Mouse (Mus musculus): ENCODE data around the gene Arhgap1.
"Not testable (repeated sequence)": the region's sequence is repeated elsewhere in the genome, so short reads cannot be mapped to it uniquely, and the experiment has no call there.

Gene Arhgap1

GRCm38 (mm10) chr2:91649553-91650359 is at the start of gene Arhgap1, which contains the start of gene Zfp408:
Arhgap1 (plus strand) TSS chr2:91649860.
Zfp408 (minus strand) TSS chr2:91649791.
- DNase-seq, result peak; percentile 97

GRCm38 (mm10) chr2:91600475-91600874 is 49.2 kb upstream of the Arhgap1 start:
- DNase-seq, result no peak

- no peak for DNase-seq
Observed at GRCm38 (mm10) chr2:91602389-91602788, 47.3 kb upstream of the Arhgap1 start.

GRCm38 (mm10) chr2:91609370-91609769 is 40.3 kb upstream of the Arhgap1 start:
- not testable (repeated sequence) for DNase-seq

GRCm38 (mm10) chr2:91622356-91622755 is 27.3 kb upstream of the Arhgap1 start:
- no peak for DNase-seq

- DNase-seq, result not testable (repeated sequence)
Observed at GRCm38 (mm10) chr2:91623366-91623765, 26.3 kb upstream of the Arhgap1 start.

- no peak for DNase-seq
Observed at GRCm38 (mm10) chr2:91627486-91627885, 22.2 kb upstream of the Arhgap1 start.

- DNase-seq, result no peak
Observed at GRCm38 (mm10) chr2:91628171-91628570, 21.5 kb upstream of the Arhgap1 start.

- no peak for DNase-seq
Observed at GRCm38 (mm10) chr2:91629682-91630081, 20.0 kb upstream of the Arhgap1 start.

- DNase-seq, result no peak
Observed at GRCm38 (mm10) chr2:91630384-91630783, 19.3 kb upstream of the Arhgap1 start.

GRCm38 (mm10) chr2:91631826-91632225 is 17.8 kb upstream of the Arhgap1 start:
- DNase-seq, result no peak

- no peak for DNase-seq
Observed at GRCm38 (mm10) chr2:91632316-91632715, 17.3 kb upstream of the Arhgap1 start.

- no peak for DNase-seq
Observed at GRCm38 (mm10) chr2:91633334-91633977, 16.2 kb upstream of the Arhgap1 start.

- DNase-seq, result peak; percentile 30
Observed at GRCm38 (mm10) chr2:91634841-91635240, 14.8 kb upstream of the Arhgap1 start.

GRCm38 (mm10) chr2:91635486-91635885 is 14.2 kb upstream of the Arhgap1 start:
- DNase-seq, result no peak

- DNase-seq, result no peak
Observed at GRCm38 (mm10) chr2:91636229-91636628, 13.4 kb upstream of the Arhgap1 start, which contains the start of gene F2. F2 (minus strand) TSS chr2:91636414.

GRCm38 (mm10) chr2:91636727-91637338 is 12.8 kb upstream of the Arhgap1 start:
- no peak for DNase-seq

- no peak for DNase-seq
Observed at GRCm38 (mm10) chr2:91638931-91639330, 10.7 kb upstream of the Arhgap1 start.

- DNase-seq, result no peak
Observed at GRCm38 (mm10) chr2:91642825-91643415, 6.7 kb upstream of the Arhgap1 start.

- no peak for DNase-seq
Observed at GRCm38 (mm10) chr2:91644021-91644420, 5.6 kb upstream of the Arhgap1 start.

GRCm38 (mm10) chr2:91645354-91645753 is 4.3 kb upstream of the Arhgap1 start:
- DNase-seq, result no peak

GRCm38 (mm10) chr2:91645811-91646210 is 3.8 kb upstream of the Arhgap1 start:
- no peak for DNase-seq

GRCm38 (mm10) chr2:91646733-91647132 is 2.9 kb upstream of the Arhgap1 start:
- DNase-seq, result peak; percentile 48
